Mouse (Mus musculus): Measurements from ENCODE around the gene Gm20835. TPM values are rescaled to one million over a fixed set of nuclear protein-coding genes. Genes with fewer than 3 reads are reported as not detected.
"Not testable (repeated sequence)": the region's sequence is repeated elsewhere in the genome, so short reads cannot be mapped to it uniquely, and the experiment has no call there.

Gm20835 gene
- polyA plus RNA-seq (2015; fragmentation: Nextera tagmentation; extraction: Ambion mirVana) = not detected in 2 replicates

DNA sequence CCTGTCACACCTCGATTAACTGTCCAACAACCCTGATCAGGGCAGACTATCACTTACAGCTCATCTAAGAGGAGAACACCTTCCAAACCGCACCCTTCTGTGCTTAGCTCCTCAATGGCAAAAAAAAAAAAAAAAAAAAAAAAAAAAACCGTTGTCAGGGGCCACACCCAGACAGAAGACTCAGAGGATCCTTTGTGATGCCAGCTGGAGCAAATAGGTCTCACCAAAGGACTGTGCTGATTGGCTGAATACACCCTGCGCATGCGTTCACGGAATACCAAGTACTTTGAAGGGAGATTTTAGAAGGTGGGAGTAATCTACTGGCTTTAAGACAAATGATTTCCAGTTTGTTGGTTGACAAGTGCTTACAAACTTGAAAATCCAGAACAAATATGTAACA lies at the start of gene Gm20835:
Gm20835 (minus strand) TSS at position 101 of the 400 bp plus-strand sequence.
- not testable (repeated sequence) for H3K9me3 ChIP-seq; H3K4me2 ChIP-seq; H3K4me1 ChIP-seq; ATAC-seq (ENCODE audit: insufficient read depth, low FRiP score, low read depth); H3K27me3 ChIP-seq (replicated peaks); H3K4me3 ChIP-seq (replicated peaks); H3K36me3 ChIP-seq; H3K27ac ChIP-seq; H3K9ac ChIP-seq
- WGBS = no CpG with 5 or more reads among the region's 6 CpGs
